Mouse (Mus musculus) cerebellum, adult 8-10 months (tissue): Measurements from ENCODE around the gene Ep400.
"Not testable (repeated sequence)": the region's sequence is repeated elsewhere in the genome, so short reads cannot be mapped to it uniquely, and the experiment has no call there.

ENCODE experiments used
- DNase-seq: peaks from one replicate; pipeline ENCODE4 v3.0.0; 2022

Ep400 gene

DNA sequence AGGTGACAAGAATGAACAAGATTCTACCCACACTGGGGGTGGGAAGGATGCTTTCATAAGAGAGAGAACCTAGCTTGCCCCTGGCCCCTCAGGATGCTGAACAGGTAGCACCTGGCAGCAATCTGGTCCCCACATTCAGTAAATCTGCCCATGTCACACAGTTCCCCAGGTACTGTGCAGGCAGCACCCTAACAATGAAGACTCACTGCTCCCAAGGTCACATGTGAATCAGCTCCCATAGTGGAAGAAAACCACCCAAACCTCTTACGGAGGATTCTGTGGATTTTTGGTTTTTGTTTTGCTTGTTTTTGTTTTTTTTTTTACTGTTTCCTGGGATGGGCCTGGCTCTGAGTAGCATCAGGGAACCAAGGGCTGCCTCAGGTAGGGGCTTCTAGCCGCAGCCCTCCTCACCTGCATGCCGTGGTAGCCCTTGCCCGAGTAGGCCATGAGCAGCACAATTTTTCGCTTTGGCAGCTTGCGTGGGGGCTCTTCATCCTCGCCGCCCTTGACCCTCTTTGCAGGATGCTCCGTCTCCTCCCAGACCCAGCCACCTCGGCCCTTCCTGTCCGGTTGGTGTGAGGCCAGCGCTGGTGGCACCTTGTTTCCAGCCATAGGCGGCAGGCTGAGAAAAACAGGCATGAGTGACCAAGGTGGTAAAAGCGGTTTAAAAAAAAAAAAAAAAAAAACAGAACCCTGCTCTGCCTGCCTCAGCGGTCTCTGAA, 8.9 kb upstream of the Ep400 start:
- no peak for DNase-seq

DNA sequence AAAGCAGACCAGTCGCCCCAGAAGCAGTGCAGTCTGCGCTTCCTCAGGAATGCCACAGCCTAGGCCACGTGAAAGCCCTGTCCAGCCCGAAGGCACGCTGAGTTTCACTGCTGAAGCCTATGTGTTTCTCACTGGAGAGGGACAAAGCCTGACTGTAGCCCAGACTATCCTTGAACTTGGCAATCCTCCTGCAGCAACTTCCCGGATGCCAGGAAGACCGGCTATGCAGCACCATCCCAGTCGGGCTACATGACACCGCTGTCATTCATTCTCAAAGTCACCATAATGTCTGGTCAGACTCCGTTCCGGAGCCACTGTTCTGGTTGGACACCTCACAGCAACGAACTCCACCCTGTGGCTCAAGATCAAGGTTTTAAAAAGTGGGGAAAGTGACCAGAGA, 7.7 kb upstream of the Ep400 start:
- DNase-seq: no peak

DNA sequence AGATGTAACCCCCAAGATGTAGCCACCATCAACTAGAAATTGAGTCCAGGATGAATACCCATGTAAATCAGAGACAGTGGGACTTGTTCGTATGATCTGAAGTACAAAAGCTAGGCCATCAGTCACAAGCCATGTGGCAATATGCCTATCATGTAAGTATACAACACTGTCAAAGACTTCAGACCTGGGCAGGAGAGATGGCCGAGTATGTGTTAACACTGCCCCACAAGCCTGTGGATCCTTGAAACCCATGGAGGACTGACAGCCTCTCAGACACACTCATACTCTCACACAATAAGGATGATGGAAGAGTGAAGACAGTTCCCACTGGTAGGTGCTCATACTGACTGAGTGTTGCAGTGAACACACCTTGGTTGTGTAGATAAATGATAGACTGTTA, 5.6 kb upstream of the Ep400 start:
- no peak for DNase-seq

DNA sequence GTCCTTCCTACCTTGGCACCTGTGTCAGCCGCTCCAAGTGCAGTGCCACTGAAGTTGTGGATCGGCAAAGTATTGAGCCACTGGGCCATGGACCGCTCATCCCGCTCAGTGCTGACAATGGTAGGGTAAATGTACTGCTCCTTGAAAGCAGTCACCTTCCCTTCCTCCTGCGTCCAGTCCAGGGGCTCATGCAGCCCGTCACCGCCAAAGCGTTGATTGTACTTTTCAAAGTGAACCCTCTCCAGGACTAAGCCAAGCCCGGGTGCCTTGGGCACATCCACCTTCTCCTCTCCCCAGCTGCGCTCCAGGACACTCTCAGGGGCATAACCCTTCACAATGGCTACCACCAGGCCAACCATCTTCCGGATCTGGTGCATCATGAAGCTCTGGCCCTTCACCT, 4.0 kb upstream of the Ep400 start:
- DNase-seq: peak; percentile 9

DNA sequence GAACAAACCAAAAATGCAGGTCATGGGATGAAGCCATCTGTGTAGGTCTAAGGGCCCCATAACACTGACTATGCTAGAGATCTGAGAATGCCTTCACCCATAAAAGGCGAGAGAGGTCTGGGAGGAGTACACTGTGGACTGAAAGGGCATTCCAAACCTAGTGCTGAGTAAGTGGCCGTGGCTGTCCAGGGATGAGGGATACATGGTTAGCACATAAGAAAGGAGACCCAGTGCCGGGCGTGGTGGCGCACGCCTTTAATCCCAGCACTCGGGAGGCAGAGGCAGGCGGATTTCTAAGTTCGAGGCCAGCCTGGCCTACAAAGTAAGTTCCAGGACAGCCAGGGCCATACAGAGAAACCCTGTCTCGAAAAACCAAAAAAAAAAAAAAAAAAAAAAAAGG, 2.4 kb upstream of the Ep400 start:
- DNase-seq: peak; percentile 16

DNA sequence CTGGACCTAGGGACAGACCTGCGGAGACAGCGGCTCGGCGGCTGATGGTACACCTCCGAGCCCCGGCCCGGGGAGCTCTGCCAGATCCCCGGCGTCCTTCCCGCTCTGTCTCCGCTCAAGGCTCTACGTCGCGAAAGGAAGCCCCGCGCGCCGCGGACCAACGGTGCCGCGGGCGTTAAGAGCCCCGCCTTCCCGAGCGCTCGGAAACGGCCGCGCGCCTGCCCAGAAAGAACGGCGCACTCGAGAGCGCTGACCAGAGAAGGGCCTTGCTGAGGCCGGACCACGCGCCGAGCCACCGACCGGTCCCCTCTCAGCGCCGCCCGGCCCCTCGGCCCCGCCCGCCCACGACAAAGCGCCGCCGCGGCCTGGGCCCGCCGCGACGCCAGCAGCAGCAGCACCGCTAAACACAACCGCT, 479 bp downstream of the Ep400 start:
- peak; percentile 62 for DNase-seq

DNA sequence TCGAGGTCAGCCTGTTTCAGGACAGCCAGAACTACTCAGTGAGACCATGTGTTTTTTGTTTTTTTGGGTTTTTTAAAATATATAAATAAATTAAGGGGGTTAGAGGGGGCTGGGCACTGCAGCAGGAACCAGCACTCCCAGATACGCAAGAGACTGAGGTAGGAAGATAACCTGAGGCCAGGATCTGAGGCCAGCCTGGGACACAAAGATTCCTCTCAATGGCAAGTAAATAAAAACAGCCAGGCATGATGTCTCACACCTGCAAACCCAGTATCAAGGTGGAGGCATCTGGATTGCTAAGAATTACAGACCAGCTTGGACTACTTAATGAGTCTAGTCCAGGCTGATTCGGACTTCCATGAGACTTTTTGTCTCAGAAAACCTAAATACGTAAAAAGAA, 1.2 kb downstream of the Ep400 start:
- peak; percentile 13 for DNase-seq

DNA sequence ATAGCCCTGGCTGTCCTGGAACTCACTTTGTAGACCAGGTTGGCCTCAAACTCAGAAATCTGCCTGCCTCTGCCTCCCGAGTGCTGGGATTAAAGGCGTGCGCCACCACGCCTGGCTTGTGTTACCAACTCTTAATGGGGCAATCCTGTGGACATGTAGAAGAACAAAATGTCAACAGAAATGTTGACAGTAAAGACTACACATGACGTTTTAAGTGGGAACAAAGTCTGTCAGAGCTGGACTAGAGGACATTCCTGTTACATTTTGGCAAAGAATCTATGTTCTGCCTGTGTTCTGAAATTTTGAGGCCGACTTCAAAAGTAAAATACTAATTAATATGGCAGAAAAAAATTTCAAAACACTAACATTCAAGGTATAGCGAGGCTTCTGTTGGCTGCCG, 6.6 kb downstream of the Ep400 start:
- DNase-seq: no peak

DNA sequence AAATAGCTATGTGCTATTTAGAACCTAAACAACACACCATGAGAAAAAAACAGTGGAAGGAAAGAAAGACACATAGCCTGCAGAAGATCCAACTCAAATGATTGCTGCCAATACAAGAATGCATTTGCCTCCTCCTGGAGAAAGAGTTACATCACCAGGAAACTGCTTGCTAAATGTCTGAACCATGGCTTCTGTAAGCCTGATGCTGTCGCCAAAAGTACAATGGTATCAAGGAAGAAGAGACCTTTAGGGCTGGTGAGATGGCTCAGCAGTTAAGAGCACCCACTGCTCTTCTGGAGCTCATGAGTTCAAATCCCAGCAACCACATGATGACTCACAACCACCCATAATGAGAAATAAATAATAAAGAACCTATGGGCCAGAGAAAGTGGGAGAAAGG, 25.5 kb downstream of the Ep400 start:
- no peak for DNase-seq

DNA sequence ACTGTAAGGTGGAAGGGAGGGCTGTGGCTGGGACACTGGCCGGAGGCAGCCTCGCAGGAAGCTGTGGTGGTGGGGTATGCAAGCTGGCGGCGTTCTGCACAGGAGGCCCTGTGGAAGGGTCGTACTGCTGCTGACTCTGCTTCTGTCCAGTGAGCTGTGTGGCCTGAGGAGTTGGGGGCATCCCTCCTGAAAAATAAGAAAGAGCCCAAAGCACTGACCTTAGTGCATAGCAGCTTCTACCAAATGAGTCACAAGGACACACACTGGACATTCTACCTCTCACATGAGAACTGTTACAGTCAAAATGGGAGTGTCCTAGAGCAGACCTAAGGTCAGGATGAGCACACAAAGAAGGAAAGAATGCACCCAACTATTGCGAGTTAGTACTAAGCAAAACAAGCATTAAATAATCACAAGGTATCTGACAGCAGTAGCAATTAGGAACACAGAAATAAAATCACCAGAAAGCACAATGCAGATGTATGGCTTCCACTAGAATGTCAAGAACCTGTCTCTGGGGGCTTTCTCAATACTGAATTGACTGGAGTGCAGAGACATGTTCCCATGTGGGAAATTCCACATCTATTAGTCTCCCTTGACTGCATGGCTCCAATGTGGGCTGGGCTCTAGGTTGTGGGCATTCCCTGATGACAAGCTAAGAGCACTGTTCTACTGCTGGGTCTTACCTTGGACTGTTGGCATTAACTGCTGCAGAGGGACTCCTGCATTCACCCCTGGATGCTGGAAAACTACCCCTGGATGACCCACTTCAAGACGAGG, 30.8 kb downstream of the Ep400 start:
- DNase-seq: no peak

DNA sequence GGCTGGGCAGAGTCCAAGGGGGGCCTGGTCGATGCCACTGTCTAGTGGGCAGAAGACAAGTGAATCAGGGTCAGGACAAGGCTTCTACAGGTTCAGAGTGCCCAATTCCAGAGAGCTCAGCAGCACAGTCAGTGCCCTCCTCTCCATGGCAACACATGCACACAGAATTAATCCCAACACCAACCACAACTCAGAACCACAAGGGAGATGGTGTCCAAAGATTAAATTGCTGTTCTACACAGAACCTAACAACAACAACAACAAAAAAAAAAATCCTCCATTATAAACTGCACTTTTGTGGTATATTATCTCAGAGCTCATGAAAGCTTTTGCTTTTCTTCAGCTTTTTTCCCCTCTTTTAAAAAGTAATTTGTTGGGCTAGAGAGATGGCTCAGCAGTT, 34.9 kb downstream of the Ep400 start:
- DNase-seq: no peak

DNA sequence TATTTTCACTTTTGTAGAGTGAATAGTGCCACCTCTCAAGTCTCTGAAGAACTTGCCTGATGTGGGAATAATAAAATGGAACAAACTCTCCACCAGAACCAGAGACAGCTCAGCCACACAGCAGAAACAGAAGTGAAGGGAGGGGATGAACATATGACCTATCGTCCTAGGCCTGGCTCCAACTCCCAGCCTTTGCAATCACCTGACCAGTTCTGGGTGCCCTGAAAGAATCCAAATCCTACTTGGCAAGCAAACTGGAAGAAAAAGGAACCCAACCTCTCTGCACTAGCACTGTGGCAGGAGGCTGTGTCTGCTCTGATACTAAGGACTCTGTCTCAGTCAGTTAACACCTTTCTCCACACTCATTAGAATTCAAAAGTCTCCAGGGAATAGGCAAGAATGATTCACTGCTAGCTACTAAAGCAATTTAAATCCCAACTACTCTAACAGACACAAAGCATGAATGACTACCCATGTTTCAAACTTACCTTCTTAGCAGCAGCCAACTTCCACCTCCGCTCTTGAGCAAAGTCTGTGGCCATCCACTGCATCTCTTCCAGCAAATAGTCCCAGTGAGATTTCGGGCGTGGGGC, 37.2 kb downstream of the Ep400 start:
- DNase-seq: no peak

DNA sequence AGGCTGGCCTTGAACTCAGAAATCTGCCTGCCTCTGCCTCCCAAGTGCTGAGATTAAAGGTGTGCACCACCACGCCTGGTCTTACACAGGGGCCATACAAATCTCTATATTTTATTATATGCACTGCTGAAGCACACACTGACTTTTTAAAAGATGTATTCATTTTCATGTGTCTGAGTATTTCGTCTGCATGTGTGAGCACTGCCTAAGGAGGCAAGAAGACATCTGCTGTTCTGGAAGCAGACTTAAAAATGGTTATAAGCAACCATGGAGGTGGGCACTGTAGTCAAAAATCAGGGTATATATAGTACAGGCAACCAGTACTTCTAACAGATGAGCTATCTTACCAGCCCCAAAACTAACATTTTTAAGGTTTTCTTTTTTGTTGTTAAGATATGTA, 39.3 kb downstream of the Ep400 start:
- no peak for DNase-seq

DNA sequence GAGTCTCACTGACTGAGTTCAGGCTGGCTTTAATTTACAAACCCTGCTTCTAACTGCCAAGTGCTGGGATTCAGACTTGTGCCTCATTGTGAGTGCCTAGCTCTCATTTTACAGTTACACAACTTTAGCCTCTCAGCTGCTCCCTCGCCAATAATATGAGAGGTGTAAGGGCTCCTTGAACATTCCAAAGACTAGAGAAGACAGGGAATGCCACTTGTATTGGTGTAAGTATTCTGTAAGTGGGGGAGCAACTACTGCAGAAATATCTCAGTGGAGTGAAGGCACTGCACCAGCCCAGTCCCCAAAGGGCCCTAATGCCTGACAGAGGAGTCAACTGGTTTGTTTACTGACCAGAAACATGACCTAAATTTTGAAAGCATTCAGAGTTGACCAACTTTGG, 42.7 kb downstream of the Ep400 start:
- DNase-seq: no peak

DNA sequence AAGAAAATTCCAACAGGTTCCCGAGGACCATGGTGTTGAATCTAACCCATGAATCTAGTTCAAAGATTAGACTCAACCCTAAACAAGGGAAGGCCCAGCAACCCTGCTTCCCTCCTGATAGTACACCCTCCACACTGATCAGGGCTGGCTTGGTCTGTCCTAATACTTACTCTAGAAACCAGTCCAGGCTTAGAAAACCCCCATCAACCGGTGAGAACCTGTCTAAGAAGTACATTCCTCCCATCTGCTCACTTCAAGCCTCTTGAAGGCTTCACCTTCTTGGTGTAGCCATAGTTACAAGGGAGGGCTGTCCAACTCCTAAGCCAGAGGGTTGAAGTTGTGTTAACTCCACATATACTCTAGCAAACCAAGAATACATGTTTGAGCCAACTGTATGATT, 47.0 kb downstream of the Ep400 start:
- no peak for DNase-seq

DNA sequence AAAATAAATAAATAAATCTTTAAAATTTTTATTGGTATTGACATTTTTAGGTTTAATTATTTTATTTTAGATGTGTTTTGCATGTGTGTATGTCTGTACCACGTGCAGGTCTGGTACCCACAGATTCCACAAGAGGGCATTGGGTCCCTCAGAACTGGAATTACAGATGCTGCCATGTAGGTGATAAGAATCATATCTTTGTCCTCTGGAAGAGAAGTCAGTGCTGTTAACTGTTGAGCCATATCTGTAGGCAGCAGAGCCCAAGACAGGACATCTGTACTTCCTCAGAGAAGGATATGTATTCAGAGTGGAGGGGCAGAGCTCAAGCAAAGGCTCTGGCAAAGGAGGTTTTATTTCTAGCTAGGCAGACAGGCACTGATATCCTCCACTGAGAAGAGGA, 49.1 kb downstream of the Ep400 start:
- not testable (repeated sequence) for DNase-seq

DNA sequence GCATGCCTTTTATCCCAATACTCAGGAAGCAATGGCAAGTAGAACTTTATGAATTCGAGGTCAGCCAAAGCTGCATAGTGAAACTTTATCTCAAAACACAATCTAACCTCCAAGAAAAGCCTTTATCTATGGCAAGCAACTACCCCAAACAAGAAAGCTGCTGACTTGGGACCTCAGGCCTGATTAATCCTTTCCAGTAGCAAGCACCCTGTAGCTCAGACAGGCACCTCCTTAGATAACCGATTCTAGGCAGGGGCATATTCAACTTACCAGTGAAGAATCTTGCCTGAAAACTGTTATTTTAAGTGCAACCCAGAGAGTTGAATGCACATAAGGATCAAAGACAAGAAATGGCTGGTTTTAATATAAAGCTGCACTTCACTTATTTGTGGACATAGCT, 59.1 kb downstream of the Ep400 start:
- no peak for DNase-seq

DNA sequence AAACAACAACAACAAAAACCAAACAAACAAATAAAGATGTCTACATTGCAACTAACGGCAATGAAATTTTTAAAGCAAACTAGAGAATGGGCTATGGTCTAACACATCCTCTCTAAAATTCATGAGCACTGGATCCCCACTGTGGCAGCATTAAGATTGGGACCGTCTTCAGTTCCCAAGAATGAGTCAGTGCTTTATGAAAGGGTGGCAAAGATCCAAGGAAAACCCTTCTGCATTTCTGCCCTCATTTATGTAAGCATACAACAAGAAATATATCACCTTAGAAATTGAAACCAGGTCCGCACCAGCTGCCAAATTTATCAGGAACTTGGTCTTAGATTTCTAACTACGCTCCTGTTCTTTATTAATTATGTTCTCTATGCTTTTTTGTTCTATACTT, 61.3 kb downstream of the Ep400 start:
- DNase-seq: no peak

DNA sequence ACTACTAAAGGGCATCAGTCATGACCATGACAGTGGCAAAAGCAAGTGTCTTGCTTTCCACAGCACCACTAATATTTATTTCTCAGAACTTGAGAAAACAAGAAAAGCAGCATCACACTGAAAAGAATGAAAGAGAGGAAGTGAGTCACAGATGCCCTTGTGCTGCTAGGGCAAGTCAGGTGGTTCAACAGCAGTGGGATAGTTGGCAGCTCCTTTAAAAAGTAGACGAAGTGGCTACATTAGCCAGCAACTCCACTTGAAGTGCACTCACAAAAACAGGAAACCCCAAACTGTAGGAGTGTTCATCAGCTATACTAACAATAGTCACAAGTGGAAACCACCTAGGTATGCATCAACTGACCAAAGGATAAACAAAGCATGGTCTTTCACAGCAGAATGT, 66.5 kb downstream of the Ep400 start:
- DNase-seq: no peak

DNA sequence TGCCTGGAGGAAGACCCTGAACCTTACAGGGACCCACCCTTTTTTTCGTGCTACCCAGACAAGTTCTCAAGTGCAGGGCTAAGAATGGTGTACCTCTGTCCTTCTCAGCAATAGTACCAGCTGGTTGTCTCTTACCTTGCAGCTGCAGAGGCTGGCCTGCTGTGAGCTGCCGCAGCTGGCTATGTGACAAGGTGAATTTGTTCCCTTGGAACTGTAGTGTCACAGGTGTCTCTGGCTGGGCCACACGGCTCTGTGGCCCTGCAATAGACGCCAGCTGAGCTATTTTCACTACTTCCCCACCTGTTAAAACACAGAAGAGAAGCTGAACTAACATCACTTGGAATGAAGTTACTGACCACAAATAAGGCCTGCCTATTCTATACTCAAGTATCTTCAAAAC, 71.9 kb downstream of the Ep400 start:
- no peak for DNase-seq

DNA sequence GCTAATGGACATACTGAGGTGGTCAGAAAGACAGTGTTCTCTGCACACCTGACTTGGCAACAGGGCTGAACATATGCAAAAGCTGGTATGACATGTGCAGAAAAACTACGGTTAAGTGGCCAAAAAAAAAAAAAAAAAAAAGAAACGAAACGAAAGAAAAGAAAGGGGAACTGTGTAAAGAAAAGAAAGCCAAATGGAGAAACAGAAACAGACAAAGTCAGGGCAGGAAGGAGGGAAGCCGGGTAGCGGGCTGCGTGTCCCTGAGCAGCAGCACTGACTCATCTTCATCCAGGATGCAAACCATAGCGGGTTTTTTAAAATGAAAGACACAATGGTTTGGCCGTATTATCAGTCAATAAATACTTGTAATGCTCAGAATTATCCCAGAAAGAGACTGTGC, 88.5 kb downstream of the Ep400 start:
- DNase-seq: no peak

DNA sequence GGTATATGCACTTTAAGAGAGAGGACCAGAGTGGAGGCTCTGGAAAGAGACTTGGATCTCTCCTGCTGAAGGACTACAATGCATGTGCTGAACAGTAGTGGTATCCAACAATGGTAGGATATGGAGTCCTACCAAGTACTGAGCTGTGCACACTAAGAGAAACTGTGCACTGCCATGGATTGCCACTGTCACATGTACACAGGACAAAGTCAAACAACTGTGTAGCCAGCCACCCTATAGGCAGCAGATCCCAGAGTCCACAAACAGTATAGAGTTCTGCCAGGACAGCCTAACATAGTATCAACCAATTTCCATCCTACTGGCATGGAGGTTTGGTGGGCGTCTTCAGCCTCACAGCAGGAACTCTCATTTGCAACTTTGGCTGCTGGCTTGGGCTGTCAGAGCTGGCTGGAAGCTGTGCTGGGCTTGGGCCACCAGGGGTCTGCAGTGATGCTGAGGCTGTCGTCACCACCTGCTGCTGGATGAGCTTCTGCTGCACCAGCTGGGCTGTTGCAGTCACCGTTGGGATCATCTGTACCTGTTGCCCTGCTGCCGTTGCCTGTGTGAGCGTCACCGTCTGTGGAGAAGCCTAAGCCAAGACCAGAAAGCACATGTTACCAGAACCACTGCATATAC, 104.9 kb downstream of the Ep400 start:
- no peak for DNase-seq

DNA sequence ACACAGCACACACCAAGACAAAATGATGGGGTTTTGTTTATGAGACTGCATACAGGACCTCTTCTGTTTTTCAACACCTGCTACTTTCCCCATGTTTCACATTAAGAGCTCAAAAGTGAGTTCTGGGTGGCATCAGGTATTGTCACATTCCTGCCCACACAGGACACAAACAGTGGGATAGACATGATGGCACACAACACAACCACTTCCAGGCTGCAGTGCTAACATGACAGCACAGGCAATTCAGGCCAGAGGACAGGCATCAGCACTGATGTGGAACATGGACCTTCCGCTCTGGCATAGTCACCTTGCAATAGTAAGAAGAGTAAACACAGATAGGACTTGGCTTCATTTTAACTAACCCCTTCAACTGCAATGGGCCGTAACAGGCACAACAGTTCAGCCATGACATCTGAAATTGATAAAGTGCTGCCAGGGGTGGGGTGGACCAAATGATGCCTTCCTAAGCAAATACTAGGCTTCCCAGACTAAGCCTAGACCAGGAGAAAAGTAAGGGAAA, 105.7 kb downstream of the Ep400 start:
- no peak for DNase-seq

DNA sequence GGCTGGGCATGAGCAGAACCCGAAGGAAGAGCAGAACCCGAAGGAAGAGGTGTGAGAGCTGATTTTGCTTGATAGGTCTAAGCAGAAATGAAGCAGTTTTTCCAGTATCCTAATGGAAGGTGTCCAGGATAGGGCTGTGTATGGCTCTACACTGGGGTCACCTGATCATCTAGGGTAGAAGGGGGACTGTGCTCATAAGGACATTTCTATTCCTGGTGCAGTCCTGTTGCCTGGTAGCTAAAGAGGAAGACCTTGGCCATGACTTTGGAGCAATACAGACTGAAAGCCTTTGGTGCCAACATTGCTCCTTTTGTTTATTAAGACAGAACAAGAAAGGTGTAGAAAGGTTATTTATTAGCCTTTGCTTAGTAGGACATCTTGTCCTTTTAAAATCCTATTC, 106.5 kb downstream of the Ep400 start:
- no peak for DNase-seq
